Mouse (Mus musculus): ENCODE measurements around the gene Pacrg. TPM values are rescaled to one million over a fixed set of nuclear protein-coding genes. Genes with fewer than 3 reads are reported as not detected.
A peak's percentile ranks its signal among the peaks of the same experiment; 100 is the strongest.

The Pacrg gene
- total RNA-seq, 1 experiment from 2014 or later: 0.89 TPM

DNA sequence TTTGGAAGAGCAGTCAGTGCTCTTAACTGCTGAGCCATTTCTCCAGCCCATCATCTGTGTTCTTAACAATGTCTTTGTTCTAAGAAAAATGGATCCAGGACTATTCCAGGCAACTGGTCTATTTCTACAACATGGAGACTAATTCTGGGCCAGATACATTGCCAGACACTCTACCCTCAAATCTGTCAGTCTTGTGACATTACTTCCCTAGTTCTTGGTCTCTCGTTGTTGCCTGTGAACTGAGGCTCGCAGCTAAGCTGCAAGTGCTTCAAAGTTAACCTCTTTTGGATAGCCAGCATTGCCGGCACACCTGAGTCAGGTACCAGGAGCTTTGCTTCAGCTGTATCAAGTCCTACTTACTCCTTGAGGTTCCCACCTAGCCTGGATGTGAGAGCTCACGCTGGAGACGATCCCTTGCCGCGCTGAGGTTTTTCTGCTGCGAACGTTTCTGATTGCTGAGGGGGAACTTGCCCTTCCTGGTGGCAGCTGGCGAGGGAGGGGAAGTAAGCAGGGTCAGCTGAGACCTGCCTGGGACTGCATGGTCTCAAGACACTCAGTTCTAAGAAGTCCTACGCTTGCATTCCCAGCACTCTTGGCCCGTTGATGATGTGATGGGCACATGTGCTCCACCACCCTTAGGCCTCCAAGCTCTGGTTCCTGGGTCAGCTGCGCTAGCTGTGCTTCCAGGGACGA is 447.6 kb downstream of the Pacrg start:
- peak; percentile 79 to 81 for ATAC-seq (replicated peaks in 1 of 2; ENCODE audit: insufficient read depth in 1 of 2, low FRiP score in 2 of 2, low TSS enrichment in 1 of 2, low read depth in 1 of 2, poor library complexity in 2 of 2, severe bottlenecking in 2 of 2)

DNA sequence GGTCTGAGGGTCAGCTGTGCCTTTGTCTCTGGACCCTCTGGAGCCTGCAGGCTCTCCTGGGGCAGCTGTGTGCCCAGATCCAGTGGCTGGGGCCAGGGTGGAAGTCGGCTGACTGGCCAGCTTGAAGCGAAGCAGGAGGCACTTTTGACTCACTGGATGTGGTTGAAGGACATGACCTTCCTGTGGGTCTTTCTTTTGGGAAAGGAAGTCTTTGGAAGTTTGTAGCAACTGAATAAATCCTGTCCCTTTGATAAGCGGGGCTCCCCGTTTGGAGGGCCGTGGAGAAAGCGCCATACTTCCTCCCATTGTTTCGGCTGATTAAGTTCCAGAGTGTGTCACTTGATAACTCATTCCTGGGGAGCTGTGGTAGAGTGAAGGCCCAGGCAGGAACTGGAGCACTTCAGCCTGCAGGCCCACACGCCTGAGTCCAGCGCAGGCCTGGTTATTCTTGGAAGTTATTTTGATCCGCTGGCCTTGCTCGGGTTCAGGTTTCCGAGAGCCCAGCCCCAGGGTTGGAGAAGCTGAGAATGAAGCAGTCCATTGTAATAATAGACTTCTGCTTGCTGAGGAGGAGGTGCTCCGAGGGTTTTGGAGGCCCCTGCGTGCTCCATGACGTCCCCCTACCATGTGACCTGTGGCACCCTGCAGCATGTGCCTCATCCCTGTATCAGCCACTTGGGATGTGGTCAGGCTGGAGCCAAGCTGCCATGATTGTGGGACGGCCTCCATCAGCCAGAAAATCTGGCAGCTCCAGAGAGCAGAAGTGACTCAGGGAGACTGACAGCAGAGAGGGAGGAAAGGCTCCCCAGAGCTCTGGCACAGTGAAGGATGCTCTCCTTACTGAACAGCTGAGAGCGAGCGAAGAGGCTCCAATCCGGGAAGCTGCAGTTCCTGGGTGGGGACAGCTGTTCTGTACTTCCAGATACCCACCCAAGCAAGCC is 449.6 kb downstream of the Pacrg start:
- no peak for ATAC-seq (replicated peaks in 1 of 2; ENCODE audit: insufficient read depth in 1 of 2, low FRiP score in 2 of 2, low TSS enrichment in 1 of 2, low read depth in 1 of 2, poor library complexity in 2 of 2, severe bottlenecking in 2 of 2)

DNA sequence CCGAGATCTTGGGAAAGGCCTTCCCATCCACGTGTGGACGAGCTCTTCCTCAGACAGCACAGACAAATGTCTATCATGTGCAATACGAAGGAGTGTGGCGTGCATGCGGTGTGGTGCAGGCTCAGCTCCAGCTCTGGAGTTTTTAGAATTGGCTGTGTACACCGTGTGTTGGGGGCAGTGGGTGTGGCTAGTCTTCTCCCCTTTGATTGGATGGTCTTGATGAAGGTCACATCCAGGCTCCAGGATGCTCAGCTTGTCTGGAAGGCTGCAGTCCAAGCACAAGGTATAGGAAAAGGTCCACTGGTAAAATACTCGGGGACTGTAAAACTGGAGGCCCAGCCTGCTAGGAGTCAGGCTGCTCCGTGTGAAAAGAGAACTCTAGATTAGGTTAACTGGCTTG is 450.4 kb downstream of the Pacrg start:
- ATAC-seq (replicated peaks in 1 of 2; ENCODE audit: insufficient read depth in 1 of 2, low FRiP score in 2 of 2, low TSS enrichment in 1 of 2, low read depth in 1 of 2, poor library complexity in 2 of 2, severe bottlenecking in 2 of 2): no peak

DNA sequence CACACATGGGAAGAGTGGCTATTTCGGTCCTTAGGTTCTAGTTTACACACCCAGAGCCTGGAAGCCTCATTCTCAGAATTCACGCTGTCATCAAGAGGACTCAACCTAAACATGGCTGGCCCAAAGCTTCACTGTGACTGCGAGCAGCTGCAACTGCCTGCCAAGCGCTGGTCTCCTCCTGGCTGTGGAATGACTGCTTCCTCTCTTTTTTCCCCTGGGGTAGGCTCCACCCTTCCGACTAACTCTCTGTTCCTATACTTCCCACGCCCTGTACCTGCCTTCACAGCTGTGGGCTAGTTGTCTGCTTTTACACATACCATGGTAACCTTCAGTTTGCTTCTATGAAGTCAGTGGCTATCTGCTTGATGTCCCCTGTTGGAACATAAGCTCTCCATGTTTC is 453.6 kb downstream of the Pacrg start:
- no peak for ATAC-seq (replicated peaks in 1 of 2; ENCODE audit: insufficient read depth in 1 of 2, low FRiP score in 2 of 2, low TSS enrichment in 1 of 2, low read depth in 1 of 2, poor library complexity in 2 of 2, severe bottlenecking in 2 of 2)

DNA sequence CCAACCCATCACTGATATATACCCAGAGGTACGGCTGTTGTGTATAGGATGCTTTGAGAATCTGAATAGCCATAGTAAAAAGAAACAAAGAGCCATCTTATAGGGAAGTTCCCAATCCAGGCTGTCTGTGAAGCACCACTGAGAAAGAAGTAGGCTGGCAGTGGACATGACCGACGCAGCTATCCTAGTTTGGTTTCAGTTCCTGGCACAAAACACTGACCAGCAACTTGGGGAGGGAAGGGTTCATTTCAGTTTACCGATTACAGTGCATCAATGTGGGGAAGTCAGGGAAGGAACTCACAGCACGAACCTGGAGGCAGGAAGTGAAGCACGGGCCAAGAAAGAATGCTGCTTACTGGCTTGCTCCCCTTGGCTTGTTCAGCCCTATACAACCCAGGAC is 456.7 kb downstream of the Pacrg start:
- ATAC-seq (replicated peaks in 1 of 2; ENCODE audit: insufficient read depth in 1 of 2, low FRiP score in 2 of 2, low TSS enrichment in 1 of 2, low read depth in 1 of 2, poor library complexity in 2 of 2, severe bottlenecking in 2 of 2): no peak

DNA sequence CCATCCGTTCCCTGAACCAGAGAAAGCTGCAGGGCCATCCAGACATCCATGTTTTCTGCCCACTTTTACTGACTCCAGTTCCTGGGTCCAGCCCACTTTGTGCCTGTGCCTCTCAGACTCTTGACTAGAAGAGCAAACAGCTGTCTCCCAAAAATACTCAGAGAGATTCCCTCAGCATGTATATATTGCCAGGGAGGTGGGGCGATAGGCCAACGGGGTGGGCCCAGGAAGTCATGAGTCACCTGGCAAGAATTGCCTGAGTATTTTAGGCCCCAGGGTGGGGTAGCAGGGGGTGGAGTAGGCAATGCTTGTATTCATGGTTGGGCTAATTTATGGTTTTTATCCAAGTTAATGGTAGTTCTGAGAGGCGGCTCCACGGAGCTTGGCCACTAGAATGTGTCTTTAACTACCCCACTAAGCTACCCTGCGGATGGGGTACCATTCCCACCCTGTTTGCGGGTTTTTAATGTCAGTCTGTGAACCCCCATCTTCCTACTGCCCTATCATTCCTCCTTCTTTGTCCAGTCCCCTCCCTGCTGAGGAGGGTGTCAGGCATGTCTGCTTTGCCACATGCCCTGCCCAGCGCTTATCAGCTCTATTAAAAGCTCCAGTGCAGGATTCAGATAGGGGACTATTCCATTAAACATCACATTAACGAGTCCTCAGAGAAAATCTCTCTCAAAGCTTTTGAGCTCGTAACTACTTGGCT is 461.5 kb downstream of the Pacrg start:
- no peak for ATAC-seq (replicated peaks in 1 of 2; ENCODE audit: insufficient read depth in 1 of 2, low FRiP score in 2 of 2, low TSS enrichment in 1 of 2, low read depth in 1 of 2, poor library complexity in 2 of 2, severe bottlenecking in 2 of 2)

DNA sequence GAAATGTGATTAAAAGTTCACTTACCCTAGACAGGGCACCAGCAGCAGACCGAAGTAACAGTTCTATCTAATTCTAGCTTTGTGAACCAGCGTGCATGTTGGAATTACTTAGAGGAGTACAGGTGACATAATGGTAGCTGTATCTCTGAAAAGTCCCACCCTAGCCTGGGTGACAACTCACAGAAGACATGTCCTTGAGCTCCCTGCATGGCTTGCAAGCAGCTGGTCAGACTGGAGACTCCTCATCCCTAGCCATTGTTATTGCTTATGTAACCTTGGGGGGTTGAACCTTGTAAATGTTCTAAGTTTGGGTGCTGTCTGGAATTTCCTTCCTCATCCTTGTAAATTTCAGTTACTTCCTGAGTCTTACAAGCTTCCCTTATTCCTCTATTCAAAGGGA is 462.5 kb downstream of the Pacrg start:
- no peak for ATAC-seq (replicated peaks in 1 of 2; ENCODE audit: insufficient read depth in 1 of 2, low FRiP score in 2 of 2, low TSS enrichment in 1 of 2, low read depth in 1 of 2, poor library complexity in 2 of 2, severe bottlenecking in 2 of 2)

DNA sequence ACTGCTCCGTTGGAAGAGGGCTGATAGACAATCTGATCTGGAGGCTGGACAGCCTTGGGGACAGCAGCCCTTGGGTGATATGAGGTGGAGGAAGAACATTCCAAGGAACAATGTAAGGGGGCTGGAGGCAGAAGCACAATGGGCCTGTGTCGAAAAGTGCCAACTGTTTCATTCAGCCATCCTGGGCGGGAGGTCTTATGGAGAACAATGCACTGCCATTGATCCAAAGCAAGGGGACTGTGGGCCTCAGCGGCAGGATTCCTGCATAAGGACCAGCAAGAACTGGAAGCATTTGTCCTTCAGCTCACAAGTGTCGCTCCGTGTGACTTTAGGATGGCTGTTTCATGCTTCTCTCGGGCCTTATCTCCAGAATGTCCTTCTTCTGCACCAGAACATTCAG is 465.8 kb downstream of the Pacrg start:
- ATAC-seq (replicated peaks in 1 of 2; ENCODE audit: insufficient read depth in 1 of 2, low FRiP score in 2 of 2, low TSS enrichment in 1 of 2, low read depth in 1 of 2, poor library complexity in 2 of 2, severe bottlenecking in 2 of 2): no peak

DNA sequence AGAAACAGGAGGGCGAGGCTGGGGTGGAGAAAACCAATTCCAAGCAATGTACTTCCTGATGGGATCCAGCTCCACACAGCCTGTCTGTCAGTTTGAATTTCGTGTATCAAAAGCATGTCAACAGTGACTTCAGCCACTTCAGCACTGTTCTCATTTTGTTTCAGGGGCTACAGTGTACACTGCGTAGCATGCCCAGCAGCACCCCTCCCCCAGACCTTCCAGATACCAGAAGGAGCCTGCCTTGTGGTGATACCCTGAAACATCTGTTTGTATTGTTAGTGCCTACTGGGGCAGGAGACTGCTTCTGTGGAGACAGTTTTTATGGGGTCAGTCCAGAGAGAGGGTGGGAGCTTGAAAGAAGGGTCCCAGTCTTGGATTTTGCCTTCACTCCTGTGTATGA is 466.4 kb downstream of the Pacrg start:
- ATAC-seq (replicated peaks in 1 of 2; ENCODE audit: insufficient read depth in 1 of 2, low FRiP score in 2 of 2, low TSS enrichment in 1 of 2, low read depth in 1 of 2, poor library complexity in 2 of 2, severe bottlenecking in 2 of 2): no peak

DNA sequence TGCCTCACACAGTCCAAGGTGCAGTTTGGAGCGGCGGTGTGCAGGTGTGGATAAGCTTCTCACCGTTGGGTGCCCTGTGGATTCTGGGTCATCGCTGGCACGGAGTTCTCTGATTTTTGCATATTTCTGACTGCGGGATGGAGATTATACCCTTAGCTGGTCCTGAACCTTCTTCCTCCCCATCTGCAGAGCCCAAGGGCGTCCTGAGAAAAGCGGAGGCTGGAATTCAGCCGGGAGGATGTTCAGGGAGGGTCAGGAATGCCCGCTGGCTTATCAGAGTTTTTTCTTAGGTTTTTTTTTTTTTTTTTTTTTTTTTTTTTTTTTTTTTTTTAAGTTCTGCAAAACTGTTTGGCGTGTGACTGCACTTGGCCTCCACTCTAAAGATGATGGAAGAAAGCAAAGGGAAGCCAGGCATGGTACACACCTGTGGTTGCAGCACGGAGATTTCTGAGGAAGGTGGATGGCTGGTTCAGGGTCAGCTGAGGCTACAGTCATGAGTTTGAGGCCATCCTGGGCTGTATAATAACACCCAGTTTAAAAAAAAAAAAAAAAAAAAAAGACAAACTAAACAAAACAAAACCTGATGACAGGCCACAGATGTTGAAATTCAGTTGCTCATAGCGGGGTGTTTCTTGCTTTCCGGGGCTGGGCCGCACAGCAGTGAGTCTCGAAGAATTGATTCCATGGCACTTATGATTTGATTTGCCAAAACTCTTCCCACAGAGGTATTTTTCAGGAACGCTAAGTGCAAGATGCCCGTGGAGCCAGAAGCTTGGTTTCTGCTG is 467.9 kb downstream of the Pacrg start:
- no peak for ATAC-seq (replicated peaks in 1 of 2; ENCODE audit: insufficient read depth in 1 of 2, low FRiP score in 2 of 2, low TSS enrichment in 1 of 2, low read depth in 1 of 2, poor library complexity in 2 of 2, severe bottlenecking in 2 of 2)

DNA sequence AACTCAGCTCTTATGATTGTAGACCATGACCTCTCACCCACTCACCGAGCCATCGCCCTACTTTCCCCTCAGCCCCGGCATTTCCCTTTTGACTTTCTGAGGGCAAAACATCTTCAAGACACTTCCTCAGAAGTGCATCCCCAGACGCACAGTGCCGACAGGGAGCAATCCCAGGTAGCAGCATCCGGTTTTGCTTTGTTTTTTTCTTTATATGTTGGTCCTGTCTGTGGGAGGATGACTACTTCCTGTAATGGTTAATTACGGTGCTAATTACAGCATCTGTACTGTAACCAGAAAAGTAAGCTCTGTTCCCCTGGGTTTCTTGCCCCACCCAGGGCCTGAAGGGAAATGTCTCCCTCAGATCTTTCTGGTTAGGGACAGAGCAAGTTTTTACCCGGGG is 468.6 kb downstream of the Pacrg start:
- no peak for ATAC-seq (replicated peaks in 1 of 2; ENCODE audit: insufficient read depth in 1 of 2, low FRiP score in 2 of 2, low TSS enrichment in 1 of 2, low read depth in 1 of 2, poor library complexity in 2 of 2, severe bottlenecking in 2 of 2)

DNA sequence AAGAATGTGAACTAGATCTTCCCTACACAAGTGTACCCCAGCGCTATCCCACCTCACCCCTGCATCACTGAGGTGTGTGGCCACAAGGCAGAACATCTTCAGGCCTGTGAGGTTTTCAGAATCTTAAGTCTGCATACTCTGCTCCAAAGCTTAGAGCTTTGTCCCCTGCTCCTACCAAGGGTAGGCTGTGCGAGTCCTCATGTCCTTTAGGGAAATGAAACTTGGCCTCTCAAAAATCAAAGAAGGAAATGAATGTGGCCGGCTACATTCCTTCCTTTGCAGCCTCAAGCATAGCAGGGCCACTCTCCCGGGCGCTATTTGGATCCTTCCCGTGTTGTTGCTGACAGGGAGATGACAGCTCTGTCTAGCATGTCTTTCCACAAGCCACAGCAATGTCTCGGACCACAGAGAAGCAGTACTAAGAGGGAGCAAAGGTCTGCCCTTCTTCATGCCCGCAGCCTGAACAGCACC is 469.4 kb downstream of the Pacrg start:
- ATAC-seq (replicated peaks in 1 of 2; ENCODE audit: insufficient read depth in 1 of 2, low FRiP score in 2 of 2, low TSS enrichment in 1 of 2, low read depth in 1 of 2, poor library complexity in 2 of 2, severe bottlenecking in 2 of 2): peak; percentile 28 to 29; a peak in 2 of 4 replicates

DNA sequence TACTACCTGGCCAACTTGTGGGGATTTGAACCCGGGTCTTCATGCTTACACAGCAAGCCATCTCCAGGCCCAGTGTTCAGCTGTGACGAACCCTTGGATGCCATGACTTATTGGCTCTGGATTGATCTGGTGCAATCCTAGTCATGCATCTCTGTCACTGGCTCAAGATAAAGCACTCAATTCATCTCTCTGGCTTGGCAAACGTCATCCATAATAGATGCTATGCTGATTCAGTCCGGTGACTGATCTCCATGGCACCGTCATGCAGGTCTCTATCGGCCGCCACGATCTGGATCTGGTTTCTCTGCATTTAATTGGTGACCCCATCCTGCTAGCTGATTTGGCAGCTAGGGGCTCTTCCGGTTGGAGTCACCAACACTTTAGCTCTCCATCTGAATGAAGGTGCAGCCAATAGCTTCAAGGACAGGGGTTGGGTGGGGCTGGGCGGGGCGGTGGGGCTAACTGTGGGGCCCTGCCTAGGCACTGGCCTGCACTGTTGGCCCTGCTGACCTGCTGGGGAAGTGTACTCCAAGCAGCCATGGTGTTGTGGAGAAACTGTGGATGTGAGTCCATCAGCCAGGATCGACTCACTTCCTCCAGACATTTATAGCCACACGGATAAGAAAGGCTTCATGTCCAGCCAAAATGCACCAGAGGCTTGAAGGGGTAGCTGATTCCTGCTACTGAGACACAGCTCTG is 470.0 kb downstream of the Pacrg start:
- ATAC-seq (replicated peaks in 1 of 2; ENCODE audit: insufficient read depth in 1 of 2, low FRiP score in 2 of 2, low TSS enrichment in 1 of 2, low read depth in 1 of 2, poor library complexity in 2 of 2, severe bottlenecking in 2 of 2): no peak

DNA sequence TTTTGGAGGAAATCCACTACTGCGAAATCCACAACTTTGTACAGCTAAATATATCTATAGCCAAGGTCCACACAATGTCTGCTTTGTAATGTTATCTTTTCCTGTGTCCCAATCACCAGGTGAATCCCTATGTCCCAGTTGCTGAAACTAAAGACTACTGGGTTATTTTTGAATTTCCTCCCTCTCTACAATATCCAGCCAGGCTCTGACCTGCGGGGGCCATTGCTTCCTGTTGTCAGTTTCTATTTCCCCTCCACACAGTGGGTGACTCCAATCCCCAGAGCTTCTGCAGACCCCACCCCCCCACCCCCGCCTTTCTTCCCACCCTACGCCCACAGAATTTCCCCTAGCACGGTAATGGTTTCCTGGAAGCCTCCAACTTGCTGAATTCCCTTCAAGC is 473.1 kb downstream of the Pacrg start:
- no peak for ATAC-seq (replicated peaks in 1 of 2; ENCODE audit: insufficient read depth in 1 of 2, low FRiP score in 2 of 2, low TSS enrichment in 1 of 2, low read depth in 1 of 2, poor library complexity in 2 of 2, severe bottlenecking in 2 of 2)

DNA sequence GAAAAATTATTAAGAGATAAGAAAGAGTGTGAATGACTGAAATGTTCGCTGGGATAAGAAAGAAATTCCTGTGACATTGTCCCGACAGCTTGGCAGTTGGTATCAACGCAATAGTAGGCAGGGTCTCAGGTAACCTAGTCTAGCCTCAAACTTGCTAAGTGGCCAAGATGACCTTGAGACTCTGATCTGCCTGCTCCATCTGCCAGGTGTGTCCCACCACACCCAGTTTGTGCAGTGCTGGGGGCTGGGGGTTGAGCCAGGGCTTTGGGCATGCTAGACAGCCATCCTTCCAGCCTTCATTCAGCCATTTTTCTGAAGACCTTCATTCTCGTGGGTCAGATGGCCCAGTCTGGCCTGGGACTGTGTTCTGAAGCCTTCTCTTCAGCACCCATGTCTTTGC is 473.5 kb downstream of the Pacrg start:
- ATAC-seq (replicated peaks in 1 of 2; ENCODE audit: insufficient read depth in 1 of 2, low FRiP score in 2 of 2, low TSS enrichment in 1 of 2, low read depth in 1 of 2, poor library complexity in 2 of 2, severe bottlenecking in 2 of 2): no peak

DNA sequence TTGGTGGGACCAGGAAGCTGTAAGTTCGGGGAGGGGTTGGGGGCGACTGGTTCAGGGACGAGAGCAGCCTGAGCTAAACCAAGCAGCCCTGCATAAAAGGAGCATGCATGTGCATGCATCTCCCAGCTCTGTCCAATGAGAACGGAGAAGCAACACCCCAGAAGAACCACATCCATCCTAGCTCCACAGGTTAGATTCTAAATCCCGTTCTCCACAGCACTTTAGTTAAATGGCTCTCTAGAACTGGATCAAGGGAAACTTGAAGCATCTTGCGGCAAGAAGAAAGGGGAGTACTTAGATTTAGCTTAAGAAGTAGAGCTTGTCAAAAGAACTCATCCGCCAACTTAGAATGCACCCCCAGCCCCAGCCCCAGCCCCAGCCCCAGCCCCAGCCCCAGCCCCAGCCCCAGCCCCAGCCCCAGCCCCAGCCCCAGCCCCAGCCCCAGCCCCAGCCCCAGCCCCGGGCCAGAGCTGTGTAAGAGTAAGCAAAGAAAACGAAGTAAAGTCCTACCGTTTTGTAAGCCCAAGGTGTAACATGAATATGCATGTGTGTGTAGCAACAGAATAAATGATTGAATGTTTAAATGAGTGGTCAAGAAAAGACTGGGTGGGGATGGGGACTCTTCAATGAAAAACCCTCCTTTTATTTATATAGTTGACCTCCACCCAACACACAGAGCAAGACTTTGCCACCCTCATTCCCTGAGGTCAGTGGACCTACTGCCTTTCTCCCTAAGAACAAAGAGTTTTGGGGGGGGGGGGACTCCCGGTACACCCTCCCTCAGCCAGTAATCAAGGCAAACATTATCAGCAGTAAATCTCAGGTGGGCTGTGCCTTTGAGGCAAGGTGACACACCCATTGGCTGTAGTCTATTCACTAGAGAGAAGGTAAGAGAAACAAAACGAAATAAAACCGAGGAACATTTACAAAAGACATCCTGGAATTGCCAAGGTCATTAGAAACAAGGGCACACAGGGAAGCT is 474.3 kb downstream of the Pacrg start:
- ATAC-seq (replicated peaks in 1 of 2; ENCODE audit: insufficient read depth in 1 of 2, low FRiP score in 2 of 2, low TSS enrichment in 1 of 2, low read depth in 1 of 2, poor library complexity in 2 of 2, severe bottlenecking in 2 of 2): no peak
